Mouse (Mus musculus): ENCODE results near the gene Rccd1. TPM values are rescaled to one million over a fixed set of nuclear protein-coding genes. Genes with fewer than 3 reads are reported as not detected.
"Not testable (repeated sequence)": the region's sequence is repeated elsewhere in the genome, so short reads cannot be mapped to it uniquely, and the experiment has no call there.

Rccd1 gene
- polyA plus RNA-seq, 3 experiments from 2014 or later: 3.4 to 10.0 (median 6.5) TPM

GRCm38 (mm10) chr7:80343270-80344018 is 19.2 kb upstream of the Rccd1 start:
- ATAC-seq: no peak

- peak; percentile 53 for ATAC-seq
Measured at GRCm38 (mm10) chr7:80342858-80343257, 18.6 kb upstream of the Rccd1 start, which contains the start of gene Hddc3. Hddc3 (plus strand) TSS chr7:80343104.

DNA sequence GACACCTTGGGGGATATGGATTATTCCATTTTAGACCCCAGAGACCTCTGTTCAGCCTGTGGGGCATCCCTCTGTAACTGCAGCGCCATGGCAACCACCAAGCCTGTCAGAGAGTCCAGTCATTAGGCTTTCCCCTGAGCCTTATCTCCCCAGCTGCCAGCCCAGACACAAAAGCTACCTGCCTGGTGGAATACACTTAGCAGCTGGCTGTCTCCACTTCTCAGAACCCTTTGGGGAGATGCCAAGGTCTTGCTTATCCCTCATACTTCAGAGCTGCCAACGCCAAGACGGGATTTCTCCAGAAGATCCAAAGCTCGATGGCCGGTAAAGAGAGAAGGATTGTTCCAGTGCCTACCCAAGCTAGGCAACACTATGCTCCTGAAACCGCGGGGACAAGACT is 17.5 kb upstream of the Rccd1 start:
- no peak for ATAC-seq

DNA sequence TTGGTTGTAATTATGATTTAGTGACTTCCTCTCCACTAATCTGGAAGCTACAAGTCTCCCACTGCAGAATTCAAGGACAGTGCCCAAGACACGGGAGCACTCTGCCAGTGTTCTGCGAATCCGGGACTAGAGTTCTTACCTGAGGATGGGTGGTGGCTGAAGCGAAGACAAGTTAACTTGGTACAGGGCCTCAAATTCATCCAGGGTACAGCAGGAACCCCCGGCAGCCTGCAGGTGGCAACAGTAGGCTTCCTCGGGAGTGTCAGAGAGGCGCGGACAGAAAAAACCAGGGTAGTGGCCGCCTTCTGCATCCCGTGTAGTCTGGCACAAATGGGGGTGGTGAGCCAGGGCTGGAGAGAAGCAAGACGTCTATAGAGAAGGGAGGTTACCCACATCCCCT is 16.5 kb upstream of the Rccd1 start, which contains the start of gene Unc45a:
TSS of gene Unc45a (minus strand) at position 213 of the 400 bp plus-strand sequence.
- peak; percentile 53 for ATAC-seq

GRCm38 (mm10) chr7:80339793-80340628 is 15.8 kb upstream of the Rccd1 start:
- ATAC-seq: peak; percentile 94

DNA sequence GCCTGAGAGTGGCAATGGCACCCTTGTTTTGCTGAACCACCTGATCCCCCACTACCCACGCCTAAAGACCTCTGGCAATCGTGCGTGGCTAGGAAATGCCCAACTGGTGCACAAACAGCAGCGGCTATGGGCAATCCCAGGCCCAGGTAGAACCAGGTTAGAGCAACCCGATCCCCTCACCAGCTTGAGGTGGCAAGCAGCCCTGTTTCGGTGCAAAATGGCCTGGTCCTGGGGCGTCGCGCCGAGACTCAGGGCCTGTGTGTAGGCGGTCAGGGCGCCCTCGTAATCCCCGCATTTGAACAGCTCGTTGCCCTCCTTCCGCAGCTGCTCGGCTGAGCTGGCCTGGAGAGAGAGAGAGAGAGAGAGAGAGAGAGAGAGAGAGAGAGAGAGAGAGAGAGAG is 15.1 kb upstream of the Rccd1 start:
- ATAC-seq: no peak

GRCm38 (mm10) chr7:80336932-80337331 is 12.7 kb upstream of the Rccd1 start:
- ATAC-seq: no peak

DNA sequence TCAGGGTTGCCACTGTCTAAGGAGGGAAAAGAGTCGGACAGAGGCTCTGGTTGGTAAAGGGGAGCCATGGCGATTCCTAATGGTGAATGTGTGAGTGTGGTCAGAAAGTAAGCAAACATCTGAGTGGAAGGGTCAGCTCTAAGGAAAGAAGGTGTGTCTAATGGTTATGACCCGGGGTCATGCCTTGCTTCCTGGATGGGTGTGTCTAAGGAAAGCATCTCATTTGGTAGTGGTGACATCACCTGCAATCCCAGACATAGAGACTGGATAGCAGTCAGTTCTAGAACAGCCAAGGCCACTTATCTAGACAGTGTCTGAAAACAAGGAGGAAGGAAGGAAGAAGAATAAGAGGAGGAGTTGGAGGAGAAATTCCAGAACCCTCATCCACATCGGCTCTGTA is 10.6 kb upstream of the Rccd1 start:
- ATAC-seq: no peak

- no peak for ATAC-seq
Measured at GRCm38 (mm10) chr7:80331433-80331832, 7.2 kb upstream of the Rccd1 start.

- ATAC-seq: no peak
Measured at GRCm38 (mm10) chr7:80330278-80330677, 6.0 kb upstream of the Rccd1 start.

DNA sequence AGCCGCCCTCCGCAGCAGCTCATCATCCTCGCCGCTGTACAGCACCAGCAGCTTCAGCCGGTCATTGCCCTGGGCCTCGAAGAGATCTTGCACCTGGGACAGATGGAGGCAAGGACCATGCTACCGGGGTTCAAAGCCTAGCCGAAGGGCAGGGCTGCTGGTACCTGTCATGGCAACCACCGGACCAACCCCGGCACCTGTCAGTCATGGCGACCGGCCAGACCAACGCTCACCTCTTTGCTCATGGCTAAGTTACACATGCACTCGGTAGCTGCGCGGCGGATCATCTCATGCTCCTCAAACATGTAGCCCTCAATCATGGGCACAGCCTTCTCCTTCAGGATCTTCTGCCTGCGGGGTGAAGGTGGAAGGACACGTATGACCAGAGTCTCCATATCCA is 1.8 kb upstream of the Rccd1 start:
- no peak for ATAC-seq

DNA sequence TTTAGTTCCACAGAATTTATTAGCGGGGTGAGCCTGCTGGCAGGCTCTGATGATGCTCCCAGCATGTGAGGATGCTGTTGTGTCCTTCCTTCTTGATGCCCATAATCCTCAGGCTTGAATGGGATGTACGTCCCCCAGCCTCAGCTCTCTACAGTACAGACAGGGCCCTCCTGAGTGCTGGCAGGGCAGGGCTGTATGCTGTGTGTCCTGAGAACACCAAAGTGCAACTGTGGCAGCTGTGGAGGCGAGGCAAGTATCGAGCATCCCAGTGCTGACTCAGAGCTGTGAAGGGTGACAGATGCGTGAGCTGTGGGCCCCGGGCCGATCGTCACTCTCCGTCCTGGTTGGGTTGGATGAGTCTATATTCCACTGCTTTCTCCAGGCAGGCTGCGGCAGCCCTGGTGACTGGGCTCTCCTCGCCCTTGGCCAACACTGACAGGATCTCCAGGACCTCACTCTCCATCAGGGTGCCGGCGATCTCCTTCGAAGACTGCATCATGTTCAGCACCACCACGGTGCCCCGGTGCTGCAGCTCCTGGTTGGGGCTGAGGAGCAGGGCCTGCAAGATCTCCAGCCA is 1.1 kb upstream of the Rccd1 start:
- no peak for ATAC-seq

DNA sequence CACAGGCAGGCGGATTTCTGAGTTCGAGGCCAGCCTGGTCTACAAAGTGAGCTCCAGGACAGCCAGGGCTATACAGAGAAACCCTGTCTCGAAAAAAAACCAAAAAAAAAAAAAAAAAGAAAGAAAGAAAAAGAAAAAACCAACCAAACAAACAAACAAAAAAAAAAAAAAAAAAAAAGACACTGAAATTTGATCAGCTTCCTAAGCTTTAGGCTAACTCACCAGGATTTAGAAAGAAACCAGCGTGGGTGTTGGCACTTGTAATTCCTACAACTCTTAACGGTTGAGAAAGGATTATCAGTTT is 514 bp upstream of the Rccd1 start:
- ATAC-seq: not testable (repeated sequence)

GRCm38 (mm10) chr7:80323336-80323735 is 918 bp downstream of the Rccd1 start:
- no peak for ATAC-seq

- no peak for ATAC-seq
Measured at GRCm38 (mm10) chr7:80319846-80320496, 4.3 kb downstream of the Rccd1 start.

GRCm38 (mm10) chr7:80318670-80319069 is 5.6 kb downstream of the Rccd1 start:
- ATAC-seq: no peak

DNA sequence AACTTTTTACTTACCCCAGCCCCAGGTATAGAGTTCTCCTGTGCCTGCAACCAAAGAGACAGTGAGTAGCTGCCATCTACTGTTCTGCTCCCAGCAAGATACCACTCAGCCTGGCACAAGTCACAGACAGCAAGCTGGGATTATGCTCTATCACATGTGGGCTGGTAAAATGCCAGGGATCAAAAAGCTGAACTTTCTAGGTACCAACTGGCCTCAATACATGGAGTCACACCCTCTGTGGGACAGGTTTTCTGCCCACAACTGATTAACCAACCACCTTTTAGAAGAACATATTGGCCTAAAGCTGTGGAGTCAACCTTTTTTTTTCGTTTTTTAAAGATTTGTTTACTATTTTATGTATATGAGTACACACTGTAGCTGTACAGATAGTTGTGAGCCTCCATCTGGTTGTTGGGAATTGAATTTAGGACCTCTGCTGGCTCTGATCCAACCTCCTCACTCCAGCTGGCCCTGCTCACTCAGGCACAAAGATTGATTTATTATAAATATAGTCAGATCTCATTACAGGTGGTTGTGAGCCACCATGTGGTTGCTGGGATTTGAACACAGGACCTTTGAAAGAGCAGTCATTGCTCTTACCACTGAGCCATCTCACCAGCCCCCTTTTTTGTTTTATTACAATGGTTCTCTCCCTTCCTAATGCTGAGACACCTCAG is 6.7 kb downstream of the Rccd1 start:
- no peak for ATAC-seq

GRCm38 (mm10) chr7:80315733-80316132 is 8.5 kb downstream of the Rccd1 start:
- ATAC-seq: no peak

- ATAC-seq: no peak
Measured at GRCm38 (mm10) chr7:80310771-80311170, 13.5 kb downstream of the Rccd1 start.

- ATAC-seq: no peak
Measured at GRCm38 (mm10) chr7:80307766-80308165, 16.5 kb downstream of the Rccd1 start.

DNA sequence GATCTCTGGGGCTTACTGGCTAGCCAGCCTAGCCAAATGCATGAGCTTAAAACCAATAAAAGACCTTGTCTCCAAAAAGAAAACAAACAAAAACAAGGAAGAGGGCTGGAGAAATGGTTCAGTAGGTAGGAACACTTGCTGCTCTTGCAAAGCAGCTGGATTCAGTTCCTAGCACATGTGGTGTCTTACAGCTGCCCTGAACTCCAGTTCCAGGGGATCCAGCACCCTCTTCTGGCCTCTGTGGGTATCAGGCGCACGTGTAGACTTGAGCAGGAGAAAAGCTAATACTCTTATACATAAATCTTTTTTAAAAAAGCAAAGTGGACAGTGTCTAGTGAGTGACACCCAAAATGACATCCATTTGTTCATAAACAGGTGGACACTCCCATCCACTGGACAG is 22.7 kb downstream of the Rccd1 start:
- ATAC-seq: no peak

DNA sequence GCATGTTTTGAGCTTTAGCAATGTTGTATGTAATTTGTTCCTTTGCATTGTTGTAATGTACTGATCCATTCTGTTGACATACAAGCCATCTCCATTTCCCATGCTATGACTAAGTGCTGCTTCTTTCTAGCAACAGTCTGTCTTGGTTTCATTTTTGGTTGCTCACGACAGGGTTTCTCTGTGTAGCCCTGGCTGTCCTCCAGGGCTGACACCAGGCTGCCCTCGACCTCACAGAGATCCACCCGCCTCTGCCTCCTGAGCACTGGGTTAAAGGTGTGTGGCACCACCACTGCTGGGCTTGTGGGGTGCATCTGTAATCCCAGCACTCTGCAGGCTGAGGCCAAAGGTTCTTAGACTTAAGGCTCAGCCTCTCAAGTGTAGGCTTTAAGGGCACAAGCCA is 24.7 kb downstream of the Rccd1 start:
- peak; percentile 79 for ATAC-seq

- ATAC-seq: no peak
Measured at GRCm38 (mm10) chr7:80298754-80299153, 25.5 kb downstream of the Rccd1 start.

Measured in inflammation-experienced regulatory T-cells, adult 6 months (primary cell).